Mouse (Mus musculus): ENCODE measurements around the gene Nhlrc3. TPM values are rescaled to one million over a fixed set of nuclear protein-coding genes. Genes with fewer than 3 reads are reported as not detected.

Nhlrc3 gene
- polyA plus RNA-seq, 1 experiment: 10.6 TPM

DNA sequence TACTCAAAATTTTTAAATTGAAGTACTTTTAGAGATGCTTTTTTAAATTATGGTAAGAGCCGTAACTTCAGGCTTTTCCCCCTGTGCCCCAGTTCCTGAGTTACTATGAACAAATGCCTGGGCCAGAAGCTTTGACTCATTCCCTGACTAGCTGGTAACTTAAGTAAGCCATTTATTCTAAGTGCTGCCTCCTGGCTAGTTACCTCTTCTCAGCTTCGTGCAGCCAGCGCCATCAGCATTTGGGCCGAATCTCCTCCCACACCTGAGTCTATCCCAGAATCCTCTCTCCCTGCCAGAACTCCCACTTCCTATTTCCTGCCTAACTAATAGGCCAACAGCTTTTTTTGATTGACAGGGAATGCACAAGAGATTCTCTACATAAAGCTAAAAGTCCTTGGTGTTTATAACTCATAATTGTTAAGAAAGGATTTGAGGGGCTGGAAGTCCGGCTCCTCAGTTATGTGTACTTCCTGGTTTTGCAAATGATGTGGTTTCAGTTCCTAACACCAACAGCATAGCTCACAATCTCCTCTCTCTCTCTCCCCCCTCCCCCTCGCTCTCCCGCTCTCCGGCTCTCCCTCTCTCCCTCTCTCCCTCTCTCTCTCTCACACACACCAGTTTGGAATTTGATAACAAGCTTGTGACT, 20.4 kb upstream of the Nhlrc3 start:
- WGBS: 73% methylated on average over 8 of the region's 8 CpGs

DNA sequence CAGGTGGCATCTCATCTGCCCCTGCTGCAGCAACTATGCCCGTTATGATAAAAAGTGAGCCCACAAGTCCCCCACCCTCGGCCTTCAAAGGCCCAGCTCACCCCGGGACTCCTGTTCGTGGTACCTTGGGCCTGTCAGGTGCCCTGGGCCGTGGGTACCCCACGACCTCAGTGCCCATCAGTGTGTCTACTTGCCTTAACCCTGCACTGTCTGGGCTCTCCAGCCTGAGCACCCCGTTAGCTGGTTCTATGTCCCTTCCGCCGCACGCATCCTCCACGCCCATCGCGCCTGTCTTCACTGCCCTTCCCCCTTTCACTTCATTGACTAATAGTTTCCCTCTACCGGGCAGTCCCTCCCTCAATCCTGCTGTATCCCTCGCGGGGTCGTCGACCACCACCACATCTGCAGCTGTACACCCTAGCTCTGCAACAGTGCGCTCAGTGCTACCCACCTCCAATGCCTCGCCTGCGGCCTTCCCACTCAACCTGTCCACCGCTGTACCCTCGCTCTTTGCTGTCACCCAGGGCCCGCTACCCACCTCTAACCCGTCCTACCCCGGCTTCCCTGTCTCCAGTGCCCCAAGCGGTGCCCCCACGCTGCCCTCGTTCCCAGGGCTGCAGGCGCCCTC, 15.4 kb upstream of the Nhlrc3 start:
- Histone ChIP-seq H3K27me3 (replicated peaks; ENCODE audit: control insufficient read depth, insufficient read depth, low read length) (no peaks in the 10 kb centered on the region), H3K36me3 (ENCODE audit: control insufficient read depth, insufficient read depth, low read length) (no peaks in the 10 kb centered on the region; the same call in 1 of the 2 replicates), H3K4me1 (ENCODE audit: control insufficient read depth, insufficient read depth, low read length) (peaks cover 5% of the 10 kb centered on the region), H3K4me3 (ENCODE audit: insufficient read depth, low read depth, low read length) (no peak overlapping the region), H3K27ac (ENCODE audit: insufficient read depth, low read depth, low read length) (no peak overlapping the region)
- TF ChIP-seq POLR2A (IDR thresholded peaks at IDR 0.05; ENCODE audit: low read depth, low read length) (no peak), CTCF (conservative IDR thresholded peaks at IDR 0.05; ENCODE audit: insufficient read depth, insufficient read length, low read depth, low read length) (no peak)
- WGBS: 96% methylated on average over 30 of the region's 30 CpGs
- DNase-seq: no peak

More for the DNA sequence above, 20.4 kb upstream of the Nhlrc3 start:
- no peak for DNase-seq
- no peaks in the 10 kb centered on the region; the same call in 1 of the 2 replicates for H3K36me3 ChIP-seq (ENCODE audit: control insufficient read depth, insufficient read depth, low read length)
- H3K4me1 ChIP-seq (ENCODE audit: control insufficient read depth, insufficient read depth, low read length): no peaks in the 10 kb centered on the region
- no peaks in the 10 kb centered on the region for H3K27me3 ChIP-seq (replicated peaks; ENCODE audit: control insufficient read depth, insufficient read depth, low read length)
- TF ChIP-seq CTCF (conservative IDR thresholded peaks at IDR 0.05; ENCODE audit: insufficient read depth, insufficient read length, low read depth, low read length) (no peak), POLR2A (IDR thresholded peaks at IDR 0.05; ENCODE audit: low read depth, low read length) (no peak)
- H3K4me3 ChIP-seq (ENCODE audit: insufficient read depth, low read depth, low read length): no peak overlapping the region
- H3K27ac ChIP-seq (ENCODE audit: insufficient read depth, low read depth, low read length): no peak overlapping the region

DNA sequence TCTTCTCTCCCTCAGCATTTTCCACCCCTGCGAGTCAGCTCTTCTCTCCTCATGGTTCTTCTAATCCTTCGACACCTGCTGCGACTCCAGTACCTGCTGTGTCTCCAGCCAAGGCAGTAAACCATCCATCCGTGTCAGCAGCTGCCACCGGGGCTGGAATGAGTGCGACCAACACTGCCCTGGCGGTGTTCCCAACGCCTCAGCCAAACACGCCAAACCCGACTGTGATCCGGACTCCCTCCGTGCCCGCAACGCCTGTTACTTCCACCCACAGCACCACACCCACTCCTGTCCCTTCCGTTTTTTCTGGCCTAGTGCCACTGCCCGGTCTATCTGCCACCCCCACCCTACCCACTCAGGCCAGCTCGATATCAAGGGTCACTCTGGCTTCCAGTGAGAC, 14.3 kb upstream of the Nhlrc3 start:
- peaks cover 9% of the 10 kb centered on the region for H3K4me1 ChIP-seq (ENCODE audit: control insufficient read depth, insufficient read depth, low read length)
- TF ChIP-seq CTCF (conservative IDR thresholded peaks at IDR 0.05; ENCODE audit: insufficient read depth, insufficient read length, low read depth, low read length) (no peak), POLR2A (IDR thresholded peaks at IDR 0.05; ENCODE audit: low read depth, low read length) (no peak)
- DNase-seq: peak; percentile 94
- no peaks in the 10 kb centered on the region; the same call in 1 of the 2 replicates for H3K36me3 ChIP-seq (ENCODE audit: control insufficient read depth, insufficient read depth, low read length)
- 30% methylated on average over 17 of the region's 17 CpGs for WGBS
- no peaks in the 10 kb centered on the region for H3K27me3 ChIP-seq (replicated peaks; ENCODE audit: control insufficient read depth, insufficient read depth, low read length)
- H3K27ac ChIP-seq (ENCODE audit: insufficient read depth, low read depth, low read length): no peak overlapping the region
- no peak overlapping the region for H3K4me3 ChIP-seq (ENCODE audit: insufficient read depth, low read depth, low read length)

DNA sequence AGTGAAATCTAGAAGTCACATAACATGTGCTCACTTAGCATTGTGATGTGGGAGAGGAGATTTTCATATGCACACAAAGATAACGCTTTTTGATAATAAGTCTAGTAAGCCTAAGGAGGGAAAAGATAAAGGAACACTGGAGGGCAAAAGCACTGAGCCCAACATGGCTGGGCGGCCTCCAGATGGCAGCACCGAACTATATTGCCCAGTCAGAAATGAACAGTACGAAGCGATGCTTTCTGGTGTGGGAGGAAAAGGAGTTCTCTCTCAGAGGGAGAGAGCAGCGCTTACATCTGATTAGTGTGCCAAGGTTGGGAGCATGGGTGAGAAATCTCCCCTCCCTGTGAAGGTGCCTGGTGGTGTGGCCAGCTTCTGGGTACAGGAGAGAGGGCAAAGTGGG, 12.8 kb upstream of the Nhlrc3 start:
- DNase-seq: peak; percentile 62
- no peaks in the 10 kb centered on the region; the same call in 1 of the 2 replicates for H3K36me3 ChIP-seq (ENCODE audit: control insufficient read depth, insufficient read depth, low read length)
- no peaks in the 10 kb centered on the region for H3K27me3 ChIP-seq (replicated peaks; ENCODE audit: control insufficient read depth, insufficient read depth, low read length)
- 47% methylated on average over 6 of the region's 6 CpGs for whole genome bisulfite sequencing
- H3K4me3 ChIP-seq (ENCODE audit: insufficient read depth, low read depth, low read length): no peak overlapping the region
- H3K27ac ChIP-seq (ENCODE audit: insufficient read depth, low read depth, low read length): no peak overlapping the region
- TF ChIP-seq CTCF (conservative IDR thresholded peaks at IDR 0.05; ENCODE audit: insufficient read depth, insufficient read length, low read depth, low read length) (peak; percentile 70), POLR2A (IDR thresholded peaks at IDR 0.05; ENCODE audit: low read depth, low read length) (no peak)
- peaks cover 16% of the 10 kb centered on the region for H3K4me1 ChIP-seq (ENCODE audit: control insufficient read depth, insufficient read depth, low read length)

DNA sequence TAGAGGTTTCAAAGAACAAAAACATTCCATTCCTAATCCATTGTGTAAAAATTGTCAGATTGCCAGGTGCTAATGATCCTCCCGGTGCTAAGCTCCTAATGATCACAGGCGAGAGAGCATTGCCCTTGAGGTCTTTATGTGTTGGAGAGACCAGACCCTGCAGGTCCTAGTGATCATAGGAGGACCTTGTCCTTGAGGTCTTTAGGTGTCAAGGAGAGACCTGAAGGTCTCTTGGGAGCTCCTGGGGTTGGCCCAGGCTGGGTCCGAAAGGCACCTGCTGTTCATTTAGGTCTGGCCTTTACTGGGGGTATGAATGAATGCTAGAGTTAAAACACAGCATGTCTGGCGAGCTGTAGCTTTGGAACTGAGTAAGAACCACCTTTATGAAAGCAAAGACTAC, 11.0 kb upstream of the Nhlrc3 start:
- Histone ChIP-seq H3K27ac (ENCODE audit: insufficient read depth, low read depth, low read length) (no peak overlapping the region), H3K36me3 (ENCODE audit: control insufficient read depth, insufficient read depth, low read length) (no peaks in the 10 kb centered on the region; the same call in 1 of the 2 replicates), H3K4me1 (ENCODE audit: control insufficient read depth, insufficient read depth, low read length) (peaks cover 21% of the 10 kb centered on the region), H3K27me3 (replicated peaks; ENCODE audit: control insufficient read depth, insufficient read depth, low read length) (no peaks in the 10 kb centered on the region), H3K4me3 (ENCODE audit: insufficient read depth, low read depth, low read length) (no peak overlapping the region)
- TF ChIP-seq POLR2A (IDR thresholded peaks at IDR 0.05; ENCODE audit: low read depth, low read length) (no peak), CTCF (conservative IDR thresholded peaks at IDR 0.05; ENCODE audit: insufficient read depth, insufficient read length, low read depth, low read length) (no peak)
- DNase-seq: no peak
- 58% methylated on average over 4 of the region's 4 CpGs for WGBS

DNA sequence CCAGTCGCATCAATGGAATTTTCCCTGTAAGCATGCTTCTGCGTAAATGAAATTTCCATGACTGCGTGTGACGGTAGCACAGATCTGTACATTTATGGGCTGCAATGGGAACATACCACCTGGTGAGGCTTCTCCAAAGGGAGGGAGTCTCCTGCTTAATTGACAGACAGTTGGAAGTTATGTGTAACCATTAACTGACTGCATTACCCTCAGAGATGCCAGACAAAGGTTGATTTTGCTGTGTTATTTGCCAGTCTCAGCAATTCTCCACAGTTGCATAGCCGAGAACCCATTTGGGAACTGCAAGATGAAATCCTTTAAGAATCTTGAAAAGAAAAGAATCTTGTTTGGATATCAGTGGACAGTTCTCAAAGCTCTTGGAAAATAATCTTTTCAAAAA, 8.9 kb upstream of the Nhlrc3 start:
- peak; percentile 67 for DNase-seq
- 63% methylated on average over 5 of the region's 5 CpGs for WGBS
- no peak for TF ChIP-seq CTCF (conservative IDR thresholded peaks at IDR 0.05; ENCODE audit: insufficient read depth, insufficient read length, low read depth, low read length)
- TF ChIP-seq POLR2A (IDR thresholded peaks at IDR 0.05; ENCODE audit: low read depth, low read length): no peak
- H3K27me3 ChIP-seq (replicated peaks; ENCODE audit: control insufficient read depth, insufficient read depth, low read length): no peaks in the 10 kb centered on the region
- no peak overlapping the region for H3K4me3 ChIP-seq (ENCODE audit: insufficient read depth, low read depth, low read length)
- H3K36me3 ChIP-seq (ENCODE audit: control insufficient read depth, insufficient read depth, low read length): no peaks in the 10 kb centered on the region; the same call in 1 of the 2 replicates
- H3K4me1 ChIP-seq (ENCODE audit: control insufficient read depth, insufficient read depth, low read length): peaks cover 28% of the 10 kb centered on the region
- H3K27ac ChIP-seq (ENCODE audit: insufficient read depth, low read depth, low read length): no peak overlapping the region

- 61% methylated on average over 5 of the region's 5 CpGs for WGBS
- H3K36me3 ChIP-seq (ENCODE audit: control insufficient read depth, insufficient read depth, low read length): no peaks in the 10 kb centered on the region; the same call in 1 of the 2 replicates
- H3K27me3 ChIP-seq (replicated peaks; ENCODE audit: control insufficient read depth, insufficient read depth, low read length): no peaks in the 10 kb centered on the region
- peak; percentile 72 for DNase-seq
- H3K27ac ChIP-seq (ENCODE audit: insufficient read depth, low read depth, low read length): no peak overlapping the region
- no peak overlapping the region for H3K4me3 ChIP-seq (ENCODE audit: insufficient read depth, low read depth, low read length)
- no peak for TF ChIP-seq CTCF (conservative IDR thresholded peaks at IDR 0.05; ENCODE audit: insufficient read depth, insufficient read length, low read depth, low read length)
- no peak for TF ChIP-seq POLR2A (IDR thresholded peaks at IDR 0.05; ENCODE audit: low read depth, low read length)
- peaks cover 34% of the 10 kb centered on the region for H3K4me1 ChIP-seq (ENCODE audit: control insufficient read depth, insufficient read depth, low read length)
These were observed 6.5 kb upstream of the Nhlrc3 start for GRCm38 (mm10) chr3:53469650-53470049.

Data from kidney, adult 2 months (tissue).